Mouse (Mus musculus): ENCODE data around the gene 1700067P10Rik.

The 1700067P10Rik gene

GRCm38 (mm10) chr17:48080626-48081025 lies 8.5 kb upstream of the 1700067P10Rik start:
- TF ChIP-seq GATA4 (IDR thresholded peaks at IDR 0.05; ENCODE audit: insufficient replicate concordance, low read length) = no peak

DNA sequence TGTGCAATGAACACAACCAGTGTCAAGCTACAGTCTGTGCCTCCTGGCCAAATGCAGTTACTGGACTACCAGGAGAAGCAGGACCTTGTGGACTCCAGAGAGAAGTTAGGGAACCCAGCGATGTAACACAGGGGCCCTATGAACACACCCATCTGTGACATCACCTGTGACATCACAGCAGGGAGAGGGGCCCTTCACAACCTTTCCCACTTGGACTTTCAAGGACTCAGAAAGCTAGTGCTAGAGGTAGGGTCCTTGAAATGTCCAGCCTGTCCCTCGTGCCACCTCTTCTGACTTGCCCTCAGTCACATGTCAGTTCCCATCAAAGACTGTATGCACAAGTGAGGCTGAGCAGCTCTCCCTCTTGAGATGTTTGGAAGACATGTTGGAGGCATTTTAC lies 327 bp downstream of the 1700067P10Rik start:
- no peak for TF ChIP-seq GATA4 (IDR thresholded peaks at IDR 0.05; ENCODE audit: insufficient replicate concordance, low read length)

DNA sequence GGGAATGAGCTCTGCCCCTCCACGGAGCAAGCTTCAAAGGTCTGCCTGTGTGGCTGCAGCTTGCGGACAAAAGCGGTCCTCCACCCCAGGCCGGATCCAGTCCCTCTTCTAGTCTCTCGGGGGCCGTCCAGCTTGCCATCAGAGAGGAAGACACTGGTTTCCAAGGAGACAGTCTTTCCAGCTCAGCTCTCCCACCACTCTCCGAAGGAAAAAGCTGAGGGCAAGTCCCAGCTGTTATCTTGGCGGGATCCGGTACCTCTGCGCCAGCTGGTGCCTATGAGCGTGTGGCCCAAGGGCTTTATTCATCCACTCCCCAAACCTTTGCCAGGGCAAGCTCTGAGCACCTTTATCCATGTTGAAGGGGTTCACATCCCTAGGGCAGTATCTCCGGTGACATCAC lies 1.2 kb downstream of the 1700067P10Rik start:
- TF ChIP-seq GATA4 (IDR thresholded peaks at IDR 0.05; ENCODE audit: insufficient replicate concordance, low read length) = no peak

GRCm38 (mm10) chr17:48093286-48093817 lies 4.2 kb downstream of the 1700067P10Rik start:
- no peak for TF ChIP-seq GATA4 (IDR thresholded peaks at IDR 0.05; ENCODE audit: insufficient replicate concordance, low read length)

DNA sequence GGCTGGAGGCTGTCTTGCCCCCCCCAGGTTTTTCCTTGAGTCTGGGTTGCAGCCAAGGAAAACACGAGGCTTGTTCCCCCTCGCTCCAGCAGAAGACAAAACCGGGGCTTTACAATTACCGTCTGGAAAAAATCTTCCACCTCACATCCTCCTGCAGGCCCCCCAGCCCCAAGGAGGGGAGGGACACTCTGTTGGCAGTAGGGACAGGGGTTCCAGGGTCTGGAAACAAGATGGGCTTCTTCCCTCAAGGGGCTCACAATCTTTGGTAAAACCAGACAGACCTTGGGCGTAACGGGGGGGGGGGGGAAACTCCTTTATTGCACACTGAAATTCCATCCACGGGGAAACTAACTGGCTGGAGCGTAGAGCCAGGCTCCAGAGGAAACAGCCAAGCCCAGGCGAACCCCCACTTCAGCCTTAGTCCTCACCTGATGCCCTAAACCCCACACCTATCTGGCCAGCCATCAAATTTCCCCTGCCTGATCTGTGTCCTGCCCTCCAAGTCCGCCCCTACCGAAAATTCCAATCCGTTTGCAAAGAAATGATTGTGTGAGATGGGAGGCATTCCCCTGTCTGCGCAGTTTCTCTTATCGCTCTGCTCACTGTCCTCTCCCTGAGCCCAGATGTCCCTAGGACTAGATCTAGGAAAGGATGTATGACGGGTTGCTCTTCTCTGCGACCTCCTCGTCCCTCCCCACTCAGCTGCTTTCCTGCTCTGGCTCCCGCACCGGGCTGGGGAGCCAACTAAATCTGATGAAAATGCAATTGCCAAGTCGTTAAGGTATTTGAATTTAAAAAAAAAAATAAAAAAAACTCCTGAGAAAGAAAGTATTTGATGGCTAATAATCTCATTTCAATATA lies 5.9 kb downstream of the 1700067P10Rik start:
- TF ChIP-seq GATA4 (IDR thresholded peaks at IDR 0.05; ENCODE audit: insufficient replicate concordance, low read length) = no peak

DNA sequence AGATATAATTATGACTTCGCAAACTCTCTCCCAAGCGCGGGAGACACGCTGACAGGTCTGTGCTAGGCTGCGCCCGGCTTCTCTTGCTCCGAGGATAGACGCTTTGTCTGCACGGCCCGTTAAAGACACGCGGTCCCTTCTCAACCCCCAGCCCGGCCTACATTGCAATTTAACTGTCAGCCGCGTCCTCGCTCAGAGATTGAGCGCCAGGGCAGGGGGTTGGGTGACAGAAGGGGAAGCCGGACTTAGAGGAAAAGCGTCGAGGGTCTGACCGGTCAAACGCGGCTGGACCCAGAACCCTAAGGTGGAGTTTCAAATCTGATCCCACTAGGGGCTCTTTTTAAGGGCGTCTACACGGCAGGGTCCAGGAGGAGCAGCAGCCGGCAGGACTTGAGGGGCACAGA lies 6.6 kb downstream of the 1700067P10Rik start:
- no peak for TF ChIP-seq GATA4 (IDR thresholded peaks at IDR 0.05; ENCODE audit: insufficient replicate concordance, low read length)

DNA sequence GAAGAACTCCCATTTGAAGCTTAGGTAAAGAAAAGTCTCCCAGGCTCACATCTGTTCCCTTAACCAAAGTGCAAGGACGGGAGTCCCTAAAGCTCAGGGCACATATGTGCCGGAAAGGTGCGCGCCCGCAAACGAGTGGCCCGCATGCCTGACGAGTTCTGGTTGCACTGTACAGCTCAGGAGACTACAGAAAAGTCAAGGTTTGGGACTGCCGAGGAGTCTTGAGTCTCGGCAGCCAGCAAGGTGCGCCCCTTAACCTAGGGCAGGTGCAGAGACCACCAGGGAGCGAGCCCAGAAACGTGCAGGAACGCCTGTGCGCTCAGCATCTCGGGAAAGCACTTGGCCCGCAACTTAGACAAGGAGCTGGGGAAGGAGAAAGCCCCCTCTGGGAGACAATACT lies 7.2 kb downstream of the 1700067P10Rik start:
- no peak for TF ChIP-seq GATA4 (IDR thresholded peaks at IDR 0.05; ENCODE audit: insufficient replicate concordance, low read length)

GRCm38 (mm10) chr17:48097011-48097742 lies 8.1 kb downstream of the 1700067P10Rik start:
- TF ChIP-seq GATA4 (IDR thresholded peaks at IDR 0.05; ENCODE audit: insufficient replicate concordance, low read length) = no peak

GRCm38 (mm10) chr17:48097743-48098527 lies 8.8 kb downstream of the 1700067P10Rik start:
- no peak for TF ChIP-seq GATA4 (IDR thresholded peaks at IDR 0.05; ENCODE audit: insufficient replicate concordance, low read length)

GRCm38 (mm10) chr17:48098528-48098890 lies 9.4 kb downstream of the 1700067P10Rik start:
- no peak for TF ChIP-seq GATA4 (IDR thresholded peaks at IDR 0.05; ENCODE audit: insufficient replicate concordance, low read length)

DNA sequence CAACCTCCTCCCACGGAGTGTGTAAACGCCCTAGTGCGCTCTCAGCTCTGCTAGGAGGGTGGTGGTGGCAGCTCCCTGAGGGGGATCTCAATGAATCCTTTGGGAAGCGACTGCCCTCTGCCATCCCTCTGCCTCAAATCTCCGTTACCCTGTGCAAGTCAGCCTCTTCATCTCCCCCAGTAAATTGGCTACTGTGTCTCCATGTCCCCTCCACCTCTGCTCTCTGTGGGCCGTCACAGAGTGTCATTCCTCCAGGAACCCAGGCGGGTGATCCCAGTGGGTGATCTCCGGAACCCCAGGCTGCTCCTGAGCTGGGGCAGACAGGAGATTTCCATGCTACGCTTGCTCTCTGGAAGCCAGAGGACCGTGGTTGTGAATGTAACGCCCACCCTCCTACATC lies 10.2 kb downstream of the 1700067P10Rik start:
- no peak for TF ChIP-seq GATA4 (IDR thresholded peaks at IDR 0.05; ENCODE audit: insufficient replicate concordance, low read length)

DNA sequence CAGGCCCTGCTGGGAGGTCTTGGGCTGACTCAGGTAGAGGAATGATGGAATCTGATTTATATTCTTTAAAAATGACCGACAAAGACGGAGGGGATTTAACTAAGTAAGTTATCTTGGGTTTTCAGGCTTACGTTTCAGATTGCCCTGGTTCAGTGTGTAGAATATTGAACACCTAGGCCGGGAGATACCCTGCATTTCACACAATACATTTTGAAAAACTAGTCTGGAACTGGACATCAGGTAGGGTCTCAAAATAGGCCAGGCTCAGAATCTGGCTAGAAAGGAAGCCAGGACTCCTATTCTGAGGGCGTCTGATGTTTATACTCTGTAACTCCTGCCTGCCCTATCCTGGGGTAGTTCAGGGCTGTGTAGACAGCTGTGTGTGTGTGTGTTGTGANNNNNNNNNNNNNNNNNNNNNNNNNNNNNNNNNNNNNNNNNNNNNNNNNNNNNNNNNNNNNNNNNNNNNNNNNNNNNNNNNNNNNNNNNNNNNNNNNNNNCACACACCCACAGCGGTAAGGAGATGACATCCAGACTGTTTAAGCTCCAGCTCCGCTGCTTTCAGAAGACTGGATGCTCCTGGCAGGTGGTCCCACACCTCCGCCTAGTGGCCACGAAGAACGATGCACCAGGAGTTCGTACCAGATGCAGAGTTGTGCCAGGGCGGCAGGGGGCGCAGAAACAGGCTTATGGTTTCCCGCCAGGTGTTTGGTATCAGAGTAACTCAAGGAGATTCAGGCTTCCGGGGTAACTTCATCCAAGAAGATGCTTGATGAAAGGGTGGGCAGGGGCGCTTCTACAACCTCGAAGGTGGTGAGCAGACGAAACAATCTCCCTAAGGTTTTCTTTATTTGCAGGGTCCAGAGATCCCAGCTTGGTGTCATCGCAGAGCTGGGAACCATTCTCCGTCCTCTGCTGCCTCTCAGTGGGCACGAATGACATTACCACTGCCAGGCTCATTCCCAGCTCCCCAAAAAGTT lies 11.6 kb downstream of the 1700067P10Rik start:
- no peak for TF ChIP-seq GATA4 (IDR thresholded peaks at IDR 0.05; ENCODE audit: insufficient replicate concordance, low read length)

DNA sequence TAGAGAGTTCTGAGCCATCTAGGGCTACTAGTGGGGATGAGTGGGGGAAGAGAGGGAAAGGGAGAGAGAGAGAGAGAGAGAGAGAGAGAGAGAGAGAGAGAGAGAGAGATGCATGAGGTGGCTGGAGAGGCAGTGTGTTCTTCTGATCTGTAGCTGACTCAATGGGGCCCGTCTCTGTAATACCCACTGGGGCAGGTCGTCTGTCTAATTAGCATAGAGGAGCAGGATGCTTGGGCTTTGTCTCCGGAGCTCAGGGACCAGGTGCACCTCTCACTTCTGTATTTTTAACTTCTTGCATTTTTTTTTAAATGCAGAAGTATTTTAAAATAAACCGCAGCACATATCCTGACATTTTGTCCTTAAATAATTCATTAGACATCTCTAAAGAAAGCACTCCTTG lies 18.2 kb downstream of the 1700067P10Rik start:
- TF ChIP-seq GATA4 (IDR thresholded peaks at IDR 0.05; ENCODE audit: insufficient replicate concordance, low read length) = no peak

- TF ChIP-seq GATA4 (IDR thresholded peaks at IDR 0.05; ENCODE audit: insufficient replicate concordance, low read length) = no peak
Measured at GRCm38 (mm10) chr17:48107862-48108261, 18.7 kb downstream of the 1700067P10Rik start.

Measured in liver, adult (tissue).